Mouse (Mus musculus): ENCODE measurements around the gene Yaf2.
"Not testable (repeated sequence)": the region's sequence is repeated elsewhere in the genome, so short reads cannot be mapped to it uniquely, and the experiment has no call there.

Yaf2 gene

DNA sequence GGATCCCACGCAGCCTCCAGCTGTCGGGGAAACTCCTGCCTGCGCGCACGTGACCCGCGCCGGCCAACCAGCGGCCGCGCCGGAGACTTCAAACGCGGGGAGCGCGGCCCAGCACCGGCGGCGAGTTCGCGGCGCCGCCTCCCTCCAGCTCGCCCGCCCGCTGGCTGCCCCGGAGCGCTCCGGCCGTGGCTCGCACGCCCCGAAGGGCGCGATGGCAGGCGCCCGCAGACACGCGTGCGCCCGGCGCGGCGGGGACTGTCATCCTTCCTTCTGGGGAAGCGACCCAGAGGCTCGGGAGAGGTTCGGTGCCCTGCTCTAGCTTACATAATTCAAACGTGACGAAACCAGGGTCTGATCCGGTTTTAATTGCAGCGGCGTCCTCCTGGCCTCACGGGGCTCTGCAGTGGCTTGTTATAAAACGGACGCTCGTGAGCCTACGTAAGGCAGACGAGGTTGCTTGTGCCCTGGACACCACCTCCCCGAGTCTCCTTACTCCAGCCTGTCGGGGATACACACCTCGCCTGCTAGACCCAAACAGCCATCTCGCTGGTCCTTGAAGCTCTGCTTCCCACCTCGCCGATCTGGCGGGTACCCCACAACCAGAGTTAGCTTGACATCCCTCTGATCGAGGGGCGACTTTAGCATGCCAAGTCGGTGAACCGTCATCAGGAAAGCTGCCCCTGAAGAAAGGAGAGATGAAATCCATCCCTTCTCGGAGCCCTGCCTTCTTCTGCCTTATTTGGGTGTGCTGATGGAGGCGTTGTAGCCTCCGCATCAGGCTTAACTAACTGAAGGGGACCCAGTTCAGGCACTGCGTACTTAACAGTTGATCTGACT, at the start of gene Yaf2:
TSS of gene Yaf2 (minus strand) at position 11 of the 837 bp plus-strand sequence.
- peak; percentile 88 for DNase-seq

DNA sequence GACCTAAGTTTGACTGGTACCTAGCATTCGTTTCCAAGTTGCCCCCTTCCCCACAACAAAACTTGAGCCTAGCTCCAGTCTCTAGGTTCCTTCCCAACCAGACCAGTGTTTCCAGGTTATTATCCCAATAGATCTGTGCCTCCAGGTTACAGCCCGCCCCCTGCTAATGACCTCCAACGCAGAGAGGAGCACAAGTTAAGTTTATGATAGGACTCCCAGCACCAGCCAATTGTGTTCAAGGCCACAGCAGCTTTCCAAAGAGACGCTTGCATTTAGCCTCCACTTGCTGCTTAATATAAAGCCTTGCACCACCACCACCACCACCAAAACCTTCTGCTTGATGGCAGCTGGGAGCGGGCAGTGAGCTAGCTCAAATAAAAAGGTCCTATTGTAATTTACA, 44.6 kb upstream of the Yaf2 start:
- no peak for DNase-seq

- no peak for DNase-seq
Measured at GRCm38 (mm10) chr15:93379177-93379576, 42.4 kb upstream of the Yaf2 start.

GRCm38 (mm10) chr15:93375696-93376095, 39.0 kb upstream of the Yaf2 start:
- no peak for DNase-seq

DNA sequence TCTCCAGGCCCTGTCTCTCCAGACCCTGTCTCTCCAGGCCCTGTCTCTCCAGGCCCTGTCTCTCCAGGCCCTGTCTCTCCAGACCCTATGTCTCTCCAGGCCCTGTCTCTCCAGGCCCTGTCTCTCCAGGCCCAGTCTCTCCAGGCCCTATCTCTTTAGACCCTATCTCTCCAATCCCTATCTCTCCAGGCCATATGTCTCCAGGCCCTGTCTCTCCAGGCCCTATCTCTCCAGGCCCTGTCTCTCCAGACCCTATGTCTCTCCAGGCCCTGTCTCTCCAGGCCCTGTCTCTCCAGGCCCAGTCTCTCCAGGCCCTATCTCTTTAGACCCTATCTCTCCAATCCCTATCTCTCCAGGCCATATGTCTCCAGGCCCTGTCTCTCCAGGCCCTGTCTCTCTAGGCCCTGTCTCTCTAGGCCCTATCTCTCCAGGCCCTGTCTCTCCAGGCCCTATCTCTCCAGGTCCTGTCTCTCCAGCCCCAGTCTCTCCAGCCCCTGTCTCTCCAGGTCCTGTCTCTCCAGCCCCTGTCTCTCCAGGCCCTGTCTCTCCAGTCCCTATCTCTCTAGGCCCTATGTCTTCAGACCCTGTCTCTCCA, 35.9 kb upstream of the Yaf2 start:
- DNase-seq = not testable (repeated sequence)

DNA sequence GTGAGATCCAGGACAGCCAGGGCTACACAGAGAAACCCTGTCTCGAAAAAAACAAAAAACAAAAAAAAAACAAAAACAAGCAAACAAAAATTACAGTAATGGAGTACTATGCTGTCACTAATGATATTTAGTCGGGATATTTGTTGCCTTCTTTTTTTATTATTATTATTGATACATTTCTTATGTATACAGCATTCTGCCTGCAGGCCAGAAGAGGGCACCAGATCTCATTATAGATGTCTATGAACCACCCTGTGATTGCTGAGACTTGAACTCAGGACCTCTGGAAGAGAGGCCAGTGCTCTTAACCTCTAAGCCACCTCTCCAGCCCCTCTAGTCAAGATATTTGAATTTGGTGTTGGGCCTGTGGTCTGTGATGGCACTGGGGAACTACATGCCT, 35.1 kb upstream of the Yaf2 start:
- DNase-seq = no peak

DNA sequence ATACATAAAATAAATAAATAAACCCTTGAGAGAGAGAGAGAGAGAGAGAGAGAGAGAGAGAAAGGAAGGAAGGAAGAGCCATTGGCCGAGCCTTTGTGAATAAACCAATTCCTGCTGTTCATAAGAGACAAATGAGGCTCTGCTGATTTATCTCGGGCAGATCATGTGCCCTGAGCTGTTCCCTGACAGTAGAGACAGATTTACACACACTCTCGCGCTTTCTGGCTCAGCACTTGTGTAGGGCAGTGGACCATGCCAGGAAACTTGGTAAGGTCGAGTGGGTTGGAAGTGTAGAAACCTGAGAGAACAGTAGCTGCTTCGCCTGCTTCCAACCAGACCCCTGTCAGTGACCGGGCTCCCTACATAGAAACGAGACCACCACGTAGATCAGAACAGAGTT, 31.8 kb upstream of the Yaf2 start:
- DNase-seq = peak; percentile 5

DNA sequence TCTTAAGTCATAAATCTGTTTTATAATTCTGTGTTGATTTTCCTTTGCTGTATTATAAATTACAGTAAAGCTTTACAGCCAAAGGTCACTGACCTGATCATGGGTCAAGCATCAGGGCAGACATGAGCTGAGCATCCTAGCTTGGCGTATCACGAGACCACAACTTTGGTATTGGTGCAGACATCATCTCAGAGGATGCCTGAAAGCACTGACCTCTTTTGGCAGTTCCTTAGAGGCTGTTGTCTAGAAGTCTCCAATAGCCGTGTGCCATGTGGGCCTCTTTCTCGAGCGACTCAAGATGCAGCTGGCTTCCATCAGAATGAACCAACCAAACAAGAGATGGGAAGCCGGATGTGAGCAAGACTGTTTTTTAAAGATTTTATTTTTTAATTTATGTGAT, 28.8 kb upstream of the Yaf2 start:
- DNase-seq = no peak

DNA sequence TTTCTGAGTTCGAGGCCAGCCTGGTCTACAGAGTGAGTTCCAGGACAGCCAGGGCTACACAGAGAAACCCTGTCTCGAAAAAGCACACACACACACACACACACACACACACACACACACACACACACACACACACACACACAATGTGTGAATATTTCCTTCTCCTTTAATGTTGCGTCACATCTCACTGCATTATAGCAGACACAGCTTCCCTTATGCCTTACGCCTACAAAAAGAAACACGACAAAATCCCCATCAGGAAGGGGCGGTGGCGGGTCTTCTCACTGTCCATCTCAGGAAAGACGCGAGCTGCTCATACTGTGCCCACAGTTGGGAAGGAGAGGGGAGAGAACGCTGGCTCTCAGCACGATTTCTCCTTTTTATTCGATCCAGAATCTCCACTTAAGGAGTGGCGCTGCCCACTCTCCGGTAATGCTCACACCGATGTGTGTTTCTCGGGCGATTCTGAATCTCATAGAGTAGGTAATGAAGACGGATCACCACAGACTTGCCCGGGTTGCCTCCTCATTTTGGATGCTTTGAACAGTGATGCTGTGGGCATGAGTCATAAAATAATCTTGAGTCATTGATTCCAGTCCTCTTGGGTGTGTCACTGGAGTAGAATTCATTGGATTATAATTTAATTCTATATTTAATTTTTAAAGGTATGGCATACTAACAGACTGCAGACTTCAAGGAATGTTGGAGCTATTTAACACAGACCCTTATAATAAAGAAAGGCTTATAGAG, 21.8 kb upstream of the Yaf2 start:
- no peak for DNase-seq

DNA sequence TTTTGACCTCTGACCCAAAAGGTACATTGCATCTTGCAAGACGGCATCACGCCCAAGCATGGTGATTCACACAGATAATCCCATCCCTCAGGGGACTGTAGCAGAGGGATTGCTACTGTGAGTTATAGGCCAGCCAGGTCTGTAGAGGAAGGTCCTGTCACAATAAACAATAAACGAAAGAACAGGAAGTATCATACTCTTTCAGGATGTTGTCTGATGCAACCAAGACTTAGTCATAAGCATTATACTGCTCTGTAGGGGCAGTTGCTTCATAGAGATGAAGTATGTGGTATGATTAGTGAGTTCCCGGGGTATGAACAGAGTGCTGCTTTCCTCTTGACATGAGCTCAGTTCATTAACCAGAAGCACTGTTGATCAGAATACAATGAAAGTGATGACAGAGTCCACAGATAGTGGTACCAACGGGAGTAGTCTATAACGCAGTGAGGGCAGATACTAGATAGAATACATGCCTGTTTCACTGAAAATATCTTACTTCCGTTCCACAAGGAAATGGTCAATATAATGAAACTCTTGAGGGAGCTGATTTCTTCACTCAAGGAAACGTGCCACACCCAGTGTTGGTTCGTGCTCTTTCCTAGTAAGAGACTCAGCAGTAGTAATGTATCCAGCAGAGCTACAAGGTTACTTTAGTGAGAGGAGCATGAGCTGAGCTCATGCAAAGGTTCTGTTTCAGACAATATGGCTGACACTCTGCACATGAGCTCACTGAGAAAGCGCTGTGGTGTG, 4.1 kb upstream of the Yaf2 start:
- no peak for DNase-seq

- no peak for DNase-seq
Measured at GRCm38 (mm10) chr15:93336658-93336924, 144 bp downstream of the Yaf2 start.

- DNase-seq = peak; percentile 50
Measured at GRCm38 (mm10) chr15:93335821-93336657, 696 bp downstream of the Yaf2 start.

GRCm38 (mm10) chr15:93331256-93331655, 5.5 kb downstream of the Yaf2 start:
- no peak for DNase-seq

GRCm38 (mm10) chr15:93327235-93327634, 9.5 kb downstream of the Yaf2 start:
- DNase-seq = no peak

DNA sequence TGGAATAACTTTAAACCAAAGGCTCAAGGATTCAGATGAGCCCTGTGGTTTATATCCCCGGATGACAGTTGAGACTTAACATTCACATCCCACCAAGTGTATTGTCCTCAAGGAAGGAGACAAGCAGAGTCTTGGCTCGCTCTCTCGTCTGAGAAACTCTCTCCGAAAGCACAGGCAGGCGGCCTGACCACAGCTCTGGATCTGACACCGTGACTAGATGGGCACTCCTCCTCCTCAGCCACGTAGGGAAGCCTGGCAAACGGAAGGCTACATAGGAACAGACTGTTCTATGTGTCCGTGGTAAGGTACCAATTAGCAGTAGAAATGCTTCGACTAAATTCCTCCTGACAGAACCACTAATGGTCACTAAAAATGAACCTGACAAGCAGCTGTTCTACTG, 10.1 kb downstream of the Yaf2 start:
- DNase-seq = no peak

DNA sequence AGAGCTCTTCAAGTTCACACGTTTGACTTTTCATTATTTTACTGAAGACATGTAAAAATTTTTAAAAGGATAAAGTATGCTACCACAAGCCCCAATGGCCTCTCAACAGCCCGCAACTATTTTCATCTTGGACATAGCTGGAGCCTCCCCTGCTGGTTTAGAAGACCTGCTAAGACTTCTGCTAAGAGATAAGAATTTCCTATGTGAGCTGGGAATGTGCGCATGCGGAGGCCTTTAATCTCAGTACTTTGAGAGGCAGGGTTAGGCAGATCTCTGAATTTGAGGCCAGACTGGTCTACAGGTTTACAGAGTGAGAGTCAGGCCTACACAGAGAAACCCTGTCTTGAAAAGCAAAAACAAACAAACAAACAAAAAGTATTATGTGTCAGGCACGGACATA, 11.4 kb downstream of the Yaf2 start:
- DNase-seq = no peak

DNA sequence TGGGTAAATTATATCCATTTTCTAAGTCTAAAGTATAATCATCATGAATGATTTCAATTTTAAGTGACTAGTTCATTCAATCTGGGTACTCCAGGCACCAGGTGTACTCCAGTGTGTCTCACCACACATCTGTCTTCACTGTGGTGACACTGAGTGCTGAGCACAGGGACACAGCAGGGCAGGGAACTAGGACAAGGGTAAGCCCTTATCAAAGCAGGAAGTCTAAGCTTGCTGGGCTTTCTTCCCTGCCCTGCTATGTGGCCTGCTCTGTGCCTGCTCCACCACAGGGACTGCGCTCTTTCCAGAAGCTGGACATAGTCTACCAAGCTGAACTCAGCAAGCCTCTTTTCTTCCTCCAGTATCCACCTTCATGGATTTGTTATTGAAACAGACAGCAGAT, 18.0 kb downstream of the Yaf2 start:
- no peak for DNase-seq

- not testable (repeated sequence) for DNase-seq
Measured at GRCm38 (mm10) chr15:93310304-93310703, 26.4 kb downstream of the Yaf2 start.

GRCm38 (mm10) chr15:93298197-93298596, 38.5 kb downstream of the Yaf2 start:
- no peak for DNase-seq

DNA sequence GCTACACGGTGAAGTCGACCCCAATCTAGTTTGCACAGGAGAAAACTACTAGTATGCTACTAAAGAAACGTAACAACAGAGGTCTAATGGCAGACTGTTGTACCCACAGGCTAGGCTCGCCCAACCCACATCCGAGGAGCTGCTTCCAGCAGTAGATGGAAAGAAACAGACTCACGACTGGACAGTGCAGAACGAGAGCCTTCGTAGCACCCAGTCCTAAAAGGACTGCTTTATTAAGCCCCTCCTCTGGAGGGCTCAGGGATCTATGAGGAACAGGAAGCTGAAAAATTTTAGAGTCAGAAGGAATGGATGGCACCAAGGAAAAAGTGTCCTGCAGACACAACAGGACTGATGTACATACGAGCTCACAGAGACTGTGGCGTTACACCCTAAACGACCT, 42.3 kb downstream of the Yaf2 start:
- DNase-seq = no peak

- no peak for DNase-seq
Measured at GRCm38 (mm10) chr15:93288321-93288720, 48.4 kb downstream of the Yaf2 start.

DNA sequence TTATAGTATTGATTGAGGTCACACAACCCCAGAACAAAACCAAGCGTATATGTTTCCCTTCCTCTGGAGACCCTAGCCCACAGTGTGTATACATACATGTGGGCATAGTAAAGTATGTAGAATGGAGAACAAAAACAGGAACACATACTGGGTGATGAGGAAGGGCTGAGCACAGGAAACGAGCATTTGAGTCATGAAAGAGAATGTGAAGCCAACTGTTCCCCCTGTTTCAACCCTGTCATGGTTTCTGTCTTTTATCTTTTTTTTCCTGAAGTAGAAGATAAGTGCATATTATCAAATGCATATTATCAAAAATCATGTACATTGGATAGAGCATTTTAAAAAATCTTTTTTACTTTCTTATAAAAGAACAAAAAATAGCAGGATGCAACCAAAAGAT, 49.1 kb downstream of the Yaf2 start:
- DNase-seq = no peak

DNA sequence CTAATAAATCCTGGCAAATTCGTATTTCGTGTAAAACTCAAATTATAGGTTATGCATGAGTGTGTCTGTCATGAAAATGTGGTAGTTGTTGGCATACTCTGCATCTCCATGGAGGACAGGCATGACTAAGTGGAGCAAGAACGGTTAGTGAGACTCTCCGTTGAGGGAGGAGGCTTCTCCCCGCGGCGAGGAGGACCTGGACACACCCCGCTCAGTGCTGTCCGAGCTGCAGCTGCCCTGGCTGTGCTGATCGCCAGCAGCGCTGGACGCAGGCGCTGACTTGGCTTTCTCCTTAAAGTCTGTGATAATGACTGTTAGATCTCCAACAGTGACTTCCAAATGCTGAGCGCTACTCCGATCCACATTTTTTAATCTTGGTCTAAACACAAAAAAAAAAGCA, 51.5 kb downstream of the Yaf2 start:
- DNase-seq = no peak

Measured in kidney, adult 18-20 months (tissue).